Mouse (Mus musculus): ENCODE data around the gene Tm2d1.

Gene Tm2d1

GRCm38 (mm10) chr4:98321371-98322111 lies 61.6 kb downstream of the Tm2d1 start:
- peak; percentile 68 to 81 for DNase-seq

- no peak for DNase-seq
Observed at GRCm38 (mm10) chr4:98318769-98319168, 64.3 kb downstream of the Tm2d1 start.

GRCm38 (mm10) chr4:98317149-98317548 lies 66.0 kb downstream of the Tm2d1 start:
- DNase-seq = no peak

All from kidney, postnatal 4 days (tissue).